Mouse (Mus musculus): ENCODE data around the gene Cyp2d10.

DNA sequence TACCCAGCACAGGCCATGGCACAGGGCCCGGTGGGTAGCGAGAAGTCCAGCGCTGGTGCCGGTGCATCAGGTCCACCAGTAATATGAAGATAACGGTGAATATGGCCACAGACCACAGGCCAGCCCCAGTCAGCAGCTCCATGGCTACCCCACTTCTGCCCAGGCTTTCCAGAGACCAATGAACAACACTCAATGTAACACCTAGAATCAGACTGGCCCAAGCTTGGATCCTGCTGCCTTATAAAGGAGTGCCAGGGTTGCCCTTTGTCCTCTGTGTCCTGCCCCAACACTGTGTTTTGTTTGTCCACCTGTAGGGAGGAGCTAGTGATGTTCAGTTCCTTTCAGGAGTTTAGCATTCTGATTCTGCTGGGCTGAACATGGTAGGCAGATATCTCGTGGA, at the start of gene Cyp2d10:
- TF ChIP-seq CTCF (IDR thresholded peaks at IDR 0.05; ENCODE audit: borderline replicate concordance, insufficient read depth, low read length) (no peak), POLR2A (IDR thresholded peaks at IDR 0.05; ENCODE audit: low read depth, low read length) (no peak)

Measured in embryonic fibroblast, embryonic 13.5 days (primary cell).